Mouse (Mus musculus) ES-Bruce4 (cell line): ENCODE data around the gene Dnah3. TPM values are rescaled to one million over a fixed set of nuclear protein-coding genes. Genes with fewer than 3 reads are reported as not detected.

Experiments
- H3K27ac ChIP-seq: 2 replicates; pipeline ENCODE4 v1.5.1; 2012; ENCODE audit warnings: low read length, inconsistent platforms; ENCODE audit not compliant: insufficient read depth
- H3K27me3 ChIP-seq: 2 replicates; pipeline ENCODE4 v1.6.1; 2012; ENCODE audit warnings: mild to moderate bottlenecking, low read length, inconsistent platforms; ENCODE audit not compliant: control insufficient read depth, poor library complexity, insufficient read depth, severe bottlenecking
- H3K36me3 ChIP-seq: 2 replicates; pipeline ENCODE4 v1.6.1; 2012; ENCODE audit warnings: inconsistent platforms, mild to moderate bottlenecking, low read length, moderate library complexity; ENCODE audit not compliant: control insufficient read depth, poor library complexity, insufficient read depth, severe bottlenecking
- H3K4me1 ChIP-seq: one replicate; pipeline ENCODE4 v1.8.1; 2011; ENCODE audit warnings: low read length; ENCODE audit not compliant: control insufficient read depth, insufficient read depth
- H3K4me3 ChIP-seq: 2 replicates; pipeline ENCODE4 v1.5.1; 2011; ENCODE audit warnings: low read depth, mild to moderate bottlenecking, low read length
- H3K9ac ChIP-seq: 2 replicates; pipeline ENCODE4 v1.6.1; 2012; ENCODE audit warnings: low read depth, mild to moderate bottlenecking, inconsistent platforms; ENCODE audit not compliant: poor library complexity, severe bottlenecking
- H3K9me3 ChIP-seq: replicated peaks from 2 replicates; pipeline ENCODE4 v1.6.1; 2012; ENCODE audit warnings: mild to moderate bottlenecking, low read length, inconsistent platforms; ENCODE audit not compliant: control insufficient read depth, poor library complexity, insufficient read depth, severe bottlenecking
- CTCF ChIP-seq: IDR thresholded peaks from one replicate; pipeline ENCODE4 v1.8.1; 2011; ENCODE audit warnings: low read depth, low read length
- EP300 ChIP-seq: IDR thresholded peaks from 2 replicates; pipeline ENCODE4 v1.6.1; 2011; ENCODE audit warnings: low read depth, low read length; ENCODE audit not compliant: insufficient read depth
- POLR2A ChIP-seq: IDR thresholded peaks from one replicate; pipeline ENCODE4 v1.8.1; 2011; ENCODE audit warnings: low read length; ENCODE audit not compliant: insufficient read depth
- polyA plus RNA-seq: library from polyadenylated mRNA; stranded (reverse); fragments of >200 nt; gene quantifications from 2 replicates; pipeline ENCODE4 v1.2.4, GENCODE M21; 2011; ENCODE audit warnings: low read depth; ENCODE audit not compliant: missing spikeins, insufficient read depth, insufficient read length

Gene Dnah3
- polyA plus RNA-seq, 1 experiment: not detected

DNA sequence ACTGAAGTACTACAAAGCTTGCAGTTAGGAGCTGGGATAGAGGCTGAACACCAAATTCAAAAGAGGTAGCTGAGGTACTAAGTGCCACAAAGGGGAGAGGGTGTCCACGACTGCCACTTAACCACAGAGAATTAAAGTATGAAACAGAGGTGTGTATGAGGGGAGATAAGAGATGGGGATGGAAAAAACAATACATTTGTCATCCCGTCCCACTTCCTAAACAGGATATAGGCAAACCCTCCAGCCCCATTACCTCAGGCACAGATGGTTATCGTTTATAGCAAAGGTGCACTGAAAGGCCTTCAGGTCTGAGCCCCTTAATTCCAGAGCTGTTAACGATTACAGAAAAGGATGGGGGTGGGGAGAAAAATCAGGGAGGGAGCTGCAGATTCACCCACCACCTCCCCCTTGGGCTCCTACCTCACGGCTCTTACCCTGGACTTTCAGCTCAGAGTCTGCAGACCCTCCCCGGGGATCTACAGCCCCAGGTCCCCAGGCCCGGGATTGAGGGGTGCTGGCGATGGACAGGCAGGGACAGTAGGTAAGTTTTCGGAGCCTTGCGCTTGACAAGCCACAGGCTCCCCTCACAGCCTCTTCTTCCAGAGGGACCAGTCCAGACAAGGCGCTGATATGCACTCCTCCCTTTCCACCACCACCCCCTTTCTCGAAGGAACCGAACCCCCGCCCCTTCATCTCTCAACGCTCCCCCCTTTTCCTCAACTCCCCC, 200.1 kb downstream of the Dnah3 start:
- peak overlapping the region; percentile 95 for H3K9ac ChIP-seq
- H3K27me3 ChIP-seq: no peaks in the 10 kb centered on the region
- peaks cover 2% of the 10 kb centered on the region for H3K4me1 ChIP-seq
- H3K27ac ChIP-seq: peak overlapping the region; percentile 37
- TF ChIP-seq CTCF (no peak), POLR2A (no peak), EP300 (no peak)
- no peaks in the 10 kb centered on the region for H3K9me3 ChIP-seq
- H3K4me3 ChIP-seq: peak overlapping the region; percentile 90
- no peaks in the 10 kb centered on the region; the same call in 1 of the 2 replicates for H3K36me3 ChIP-seq

DNA sequence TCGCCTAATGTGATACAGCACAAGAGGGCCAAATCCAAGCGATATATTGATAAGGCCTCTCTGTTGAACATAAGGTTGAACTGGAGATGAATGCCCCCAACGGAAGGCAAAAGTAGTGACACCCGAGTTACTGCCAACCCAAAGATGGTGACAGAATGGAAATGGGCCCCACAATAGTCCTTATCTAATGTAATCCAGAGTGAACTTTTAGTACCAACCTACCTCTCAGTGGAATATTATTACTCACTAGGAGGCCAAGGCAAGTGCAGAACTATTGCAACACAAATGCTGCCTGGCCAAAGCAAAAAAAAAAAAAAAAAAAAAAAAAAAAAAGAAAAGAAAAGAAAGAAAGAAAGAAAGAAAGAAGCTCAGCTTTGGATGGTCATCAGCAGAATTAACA, 202.3 kb downstream of the Dnah3 start:
- H3K9ac ChIP-seq: no peak overlapping the region
- H3K27me3 ChIP-seq: no peaks in the 10 kb centered on the region
- H3K9me3 ChIP-seq: no peaks in the 10 kb centered on the region
- no peak for TF ChIP-seq CTCF
- no peak overlapping the region for H3K27ac ChIP-seq
- no peaks in the 10 kb centered on the region; the same call in 1 of the 2 replicates for H3K36me3 ChIP-seq
- H3K4me1 ChIP-seq: peaks cover 1% of the 10 kb centered on the region
- H3K4me3 ChIP-seq: no peak overlapping the region

DNA sequence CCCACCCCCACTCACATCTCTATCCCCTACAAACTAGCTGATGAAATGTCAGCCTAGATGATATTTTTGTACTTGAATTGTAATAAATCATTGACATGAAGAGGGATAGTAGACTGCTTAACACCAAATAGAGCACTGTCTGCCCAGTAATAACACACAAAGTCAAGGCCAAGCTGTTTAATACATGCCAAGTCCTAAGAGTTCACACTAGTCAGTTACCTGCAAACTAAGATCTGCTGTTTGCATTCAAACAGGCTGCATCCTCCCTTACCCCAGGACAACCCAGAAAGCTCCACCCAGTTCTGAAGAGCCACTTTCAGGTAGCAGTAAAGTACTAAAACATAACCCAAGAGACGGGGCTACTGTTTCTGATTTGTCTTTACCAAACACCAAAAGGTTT, 202.9 kb downstream of the Dnah3 start:
- Histone ChIP-seq H3K27me3 (no peaks in the 10 kb centered on the region), H3K4me1 (peaks cover 1% of the 10 kb centered on the region), H3K27ac (no peak overlapping the region), H3K9me3 (no peaks in the 10 kb centered on the region), H3K4me3 (no peak overlapping the region), H3K9ac (no peak overlapping the region; the same call in 1 of the 2 replicates), H3K36me3 (no peaks in the 10 kb centered on the region; the same call in 1 of the 2 replicates)
- no peak for TF ChIP-seq EP300
- TF ChIP-seq CTCF: no peak
- no peak for TF ChIP-seq POLR2A

DNA sequence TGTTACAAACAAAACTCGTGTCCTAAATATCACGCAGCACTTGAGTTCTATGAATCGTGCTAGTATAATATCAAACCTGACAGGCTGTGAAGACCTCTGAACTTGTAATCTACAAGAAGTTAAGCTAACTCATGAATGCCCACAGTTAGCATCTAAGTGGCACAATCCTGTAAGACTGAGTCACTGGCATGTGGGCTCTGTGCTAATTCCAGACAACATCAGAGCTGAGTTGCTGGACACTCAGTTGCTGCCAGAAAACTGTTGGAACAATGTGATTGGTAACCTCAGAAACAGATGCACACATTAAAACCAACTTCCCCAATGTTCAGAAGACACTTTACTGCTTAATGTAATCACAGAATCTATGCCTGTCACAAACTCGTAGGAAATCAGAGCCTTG, 207.2 kb downstream of the Dnah3 start:
- TF ChIP-seq POLR2A (no peak), CTCF (no peak), EP300 (no peak)
- Histone ChIP-seq H3K27ac (no peak overlapping the region), H3K4me3 (no peak overlapping the region), H3K27me3 (no peaks in the 10 kb centered on the region), H3K9me3 (no peaks in the 10 kb centered on the region), H3K36me3 (no peaks in the 10 kb centered on the region; the same call in 1 of the 2 replicates), H3K4me1 (peaks cover 1% of the 10 kb centered on the region), H3K9ac (no peak overlapping the region)

DNA sequence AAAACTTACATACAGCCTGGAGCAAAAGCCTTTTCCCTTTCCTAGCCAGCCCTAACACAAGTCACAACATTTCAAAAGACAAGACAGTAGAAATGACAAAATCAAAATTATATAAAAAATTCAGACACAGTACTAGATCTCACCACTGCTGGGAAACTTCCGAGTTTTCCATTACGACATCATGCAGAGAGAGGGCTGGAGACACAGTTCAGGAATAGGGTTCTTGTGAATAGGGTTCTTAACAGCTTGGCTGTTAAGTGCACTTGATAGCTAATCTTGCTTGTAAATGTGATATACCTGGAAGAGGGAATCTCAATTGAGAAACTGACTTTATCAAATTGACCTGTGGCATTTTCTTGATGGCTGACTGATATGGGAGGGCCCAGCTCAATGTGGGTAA, 213.9 kb downstream of the Dnah3 start:
- Histone ChIP-seq H3K36me3 (no peaks in the 10 kb centered on the region; the same call in 1 of the 2 replicates), H3K27me3 (no peaks in the 10 kb centered on the region), H3K9me3 (no peaks in the 10 kb centered on the region), H3K4me1 (no peaks in the 10 kb centered on the region), H3K27ac (no peak overlapping the region), H3K9ac (no peak overlapping the region), H3K4me3 (no peak overlapping the region)
- TF ChIP-seq EP300: no peak
- TF ChIP-seq CTCF: no peak
- no peak for TF ChIP-seq POLR2A

DNA sequence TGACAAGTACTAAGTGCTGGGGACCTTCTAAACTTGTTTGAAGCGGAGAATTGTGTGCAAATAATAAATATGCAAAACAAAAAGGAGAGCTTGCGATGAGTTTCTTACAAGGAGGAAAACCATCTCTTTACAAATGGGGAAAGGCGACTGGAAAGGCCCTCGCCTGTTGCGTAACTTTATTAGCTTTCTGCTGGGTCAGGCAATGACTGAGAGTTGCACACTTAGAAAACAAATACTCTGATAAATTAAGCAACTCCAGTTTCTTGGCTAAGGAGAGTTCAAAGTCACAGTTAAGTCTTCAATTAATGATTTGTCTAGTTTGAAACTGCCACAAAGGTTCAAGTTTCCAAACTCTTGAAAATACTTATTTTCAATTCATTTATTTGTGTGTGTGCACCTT, 214.7 kb downstream of the Dnah3 start:
- H3K9ac ChIP-seq: no peak overlapping the region
- H3K36me3 ChIP-seq: no peaks in the 10 kb centered on the region; the same call in 1 of the 2 replicates
- no peak overlapping the region for H3K27ac ChIP-seq
- H3K9me3 ChIP-seq: no peaks in the 10 kb centered on the region
- no peak for TF ChIP-seq EP300
- no peak for TF ChIP-seq POLR2A
- TF ChIP-seq CTCF: no peak
- no peak overlapping the region for H3K4me3 ChIP-seq
- H3K4me1 ChIP-seq: no peaks in the 10 kb centered on the region
- no peaks in the 10 kb centered on the region for H3K27me3 ChIP-seq
